Mouse (Mus musculus) layer of hippocampus, adult 11-12 months (tissue): ENCODE measurements around the gene Zfp619.
"Not testable (repeated sequence)": the region's sequence is repeated elsewhere in the genome, so short reads cannot be mapped to it uniquely, and the experiment has no call there.

Experiments used
- DNase-seq: peaks from one replicate; pipeline ENCODE4 v3.0.0; 2022; ENCODE audit warnings: low spot score

Zfp619 gene

DNA sequence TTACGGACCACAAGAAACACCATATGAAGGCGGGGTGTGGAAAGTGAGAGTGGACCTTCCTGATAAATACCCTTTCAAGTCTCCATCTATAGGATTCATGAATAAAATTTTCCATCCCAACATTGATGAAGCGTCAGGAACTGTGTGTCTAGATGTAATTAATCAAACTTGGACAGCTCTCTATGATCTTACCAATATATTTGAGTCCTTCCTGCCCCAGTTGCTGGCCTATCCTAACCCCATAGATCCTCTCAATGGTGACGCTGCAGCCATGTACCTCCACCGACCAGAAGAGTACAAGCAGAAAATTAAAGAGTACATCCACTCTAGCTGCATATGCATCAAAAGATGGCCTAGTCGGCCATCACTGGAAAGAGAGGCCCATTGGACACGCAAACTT lies 71.5 kb downstream of the Zfp619 start:
- not testable (repeated sequence) for DNase-seq
